Mouse (Mus musculus): Measurements from ENCODE around the gene Mrgprf. TPM values are rescaled to one million over a fixed set of nuclear protein-coding genes. Genes with fewer than 3 reads are reported as not detected.
A peak's percentile ranks its signal among the peaks of the same experiment; 100 is the strongest.

Mrgprf gene
- polyA plus RNA-seq, 1 experiment: 38.2 TPM

- H3K27ac ChIP-seq (ENCODE audit: insufficient read depth, low read length): no peak overlapping the region
- H3K4me3 ChIP-seq (ENCODE audit: insufficient read depth, low read length): no peak overlapping the region
- peaks cover 10% of the 10 kb centered on the region for H3K4me1 ChIP-seq (ENCODE audit: control insufficient read depth, insufficient read depth, low read length)
- TF ChIP-seq CTCF (IDR thresholded peaks at IDR 0.05; ENCODE audit: borderline replicate concordance, insufficient read depth, low read length) (no peak), POLR2A (IDR thresholded peaks at IDR 0.05; ENCODE audit: low read depth, low read length) (no peak)
Observed at GRCm38 (mm10) chr7:145281396-145281795, 19.2 kb upstream of the Mrgprf start.

- Histone ChIP-seq H3K4me1 (ENCODE audit: control insufficient read depth, insufficient read depth, low read length) (peaks cover 10% of the 10 kb centered on the region), H3K4me3 (ENCODE audit: insufficient read depth, low read length) (peak overlapping the region; percentile 64), H3K27ac (ENCODE audit: insufficient read depth, low read length) (no peak overlapping the region)
- TF ChIP-seq POLR2A (IDR thresholded peaks at IDR 0.05; ENCODE audit: low read depth, low read length) (no peak), CTCF (IDR thresholded peaks at IDR 0.05; ENCODE audit: borderline replicate concordance, insufficient read depth, low read length) (no peak)
Observed at GRCm38 (mm10) chr7:145283041-145283440, 17.6 kb upstream of the Mrgprf start.

GRCm38 (mm10) chr7:145283487-145284187 lies 17.0 kb upstream of the Mrgprf start, which contains the start of gene Tpcn2:
Gene Tpcn2, minus strand, starts transcription at chr7:145284011.
- peaks cover 10% of the 10 kb centered on the region for H3K4me1 ChIP-seq (ENCODE audit: control insufficient read depth, insufficient read depth, low read length)
- TF ChIP-seq CTCF (IDR thresholded peaks at IDR 0.05; ENCODE audit: borderline replicate concordance, insufficient read depth, low read length) (no peak), POLR2A (IDR thresholded peaks at IDR 0.05; ENCODE audit: low read depth, low read length) (peak; percentile 96)
- H3K27ac ChIP-seq (ENCODE audit: insufficient read depth, low read length): peak within 1 kb of the TSS; percentile 86
- H3K4me3 ChIP-seq (ENCODE audit: insufficient read depth, low read length): peak within 1 kb of the TSS; percentile 64

GRCm38 (mm10) chr7:145284293-145284692 lies 16.3 kb upstream of the Mrgprf start:
- TF ChIP-seq CTCF (IDR thresholded peaks at IDR 0.05; ENCODE audit: borderline replicate concordance, insufficient read depth, low read length) (no peak), POLR2A (IDR thresholded peaks at IDR 0.05; ENCODE audit: low read depth, low read length) (no peak)
- peak overlapping the region; percentile 35 for H3K4me3 ChIP-seq (ENCODE audit: insufficient read depth, low read length)

GRCm38 (mm10) chr7:145285476-145285875 lies 15.2 kb upstream of the Mrgprf start:
- no peak overlapping the region for H3K27ac ChIP-seq (ENCODE audit: insufficient read depth, low read length)
- no peak overlapping the region for H3K4me3 ChIP-seq (ENCODE audit: insufficient read depth, low read length)
- peaks cover 10% of the 10 kb centered on the region for H3K4me1 ChIP-seq (ENCODE audit: control insufficient read depth, insufficient read depth, low read length)
- TF ChIP-seq CTCF (IDR thresholded peaks at IDR 0.05; ENCODE audit: borderline replicate concordance, insufficient read depth, low read length): no peak
- TF ChIP-seq POLR2A (IDR thresholded peaks at IDR 0.05; ENCODE audit: low read depth, low read length): no peak

More at GRCm38 (mm10) chr7:145284293-145284692, 16.3 kb upstream of the Mrgprf start:
- Histone ChIP-seq H3K4me1 (ENCODE audit: control insufficient read depth, insufficient read depth, low read length) (peaks cover 10% of the 10 kb centered on the region), H3K27ac (ENCODE audit: insufficient read depth, low read length) (peak overlapping the region; percentile 86)

GRCm38 (mm10) chr7:145287410-145287809 lies 13.2 kb upstream of the Mrgprf start:
- TF ChIP-seq POLR2A (IDR thresholded peaks at IDR 0.05; ENCODE audit: low read depth, low read length) (no peak), CTCF (IDR thresholded peaks at IDR 0.05; ENCODE audit: borderline replicate concordance, insufficient read depth, low read length) (no peak)
- Histone ChIP-seq H3K27ac (ENCODE audit: insufficient read depth, low read length) (no peak overlapping the region), H3K4me3 (ENCODE audit: insufficient read depth, low read length) (no peak overlapping the region), H3K4me1 (ENCODE audit: control insufficient read depth, insufficient read depth, low read length) (peaks cover 10% of the 10 kb centered on the region)

- TF ChIP-seq POLR2A (IDR thresholded peaks at IDR 0.05; ENCODE audit: low read depth, low read length) (no peak), CTCF (IDR thresholded peaks at IDR 0.05; ENCODE audit: borderline replicate concordance, insufficient read depth, low read length) (peak; percentile 50; the same call in 1 of the 2 replicates)
- H3K4me3 ChIP-seq (ENCODE audit: insufficient read depth, low read length): no peak overlapping the region
- H3K27ac ChIP-seq (ENCODE audit: insufficient read depth, low read length): no peak overlapping the region
- peaks cover under 1% of the 10 kb centered on the region; the same call in 1 of the 2 replicates for H3K4me1 ChIP-seq (ENCODE audit: control insufficient read depth, insufficient read depth, low read length)
Observed at GRCm38 (mm10) chr7:145289302-145289701, 11.3 kb upstream of the Mrgprf start.

- Histone ChIP-seq H3K27ac (ENCODE audit: insufficient read depth, low read length) (no peak overlapping the region), H3K4me3 (ENCODE audit: insufficient read depth, low read length) (no peak overlapping the region), H3K4me1 (ENCODE audit: control insufficient read depth, insufficient read depth, low read length) (no peaks in the 10 kb centered on the region)
- no peak for TF ChIP-seq POLR2A (IDR thresholded peaks at IDR 0.05; ENCODE audit: low read depth, low read length)
- no peak for TF ChIP-seq CTCF (IDR thresholded peaks at IDR 0.05; ENCODE audit: borderline replicate concordance, insufficient read depth, low read length)
Observed at GRCm38 (mm10) chr7:145291847-145292246, 8.8 kb upstream of the Mrgprf start.

GRCm38 (mm10) chr7:145292726-145293125 lies 7.9 kb upstream of the Mrgprf start:
- Histone ChIP-seq H3K4me1 (ENCODE audit: control insufficient read depth, insufficient read depth, low read length) (no peaks in the 10 kb centered on the region), H3K27ac (ENCODE audit: insufficient read depth, low read length) (no peak overlapping the region), H3K4me3 (ENCODE audit: insufficient read depth, low read length) (no peak overlapping the region)
- TF ChIP-seq POLR2A (IDR thresholded peaks at IDR 0.05; ENCODE audit: low read depth, low read length): no peak
- TF ChIP-seq CTCF (IDR thresholded peaks at IDR 0.05; ENCODE audit: borderline replicate concordance, insufficient read depth, low read length): no peak

GRCm38 (mm10) chr7:145293859-145294258 lies 6.8 kb upstream of the Mrgprf start:
- Histone ChIP-seq H3K27ac (ENCODE audit: insufficient read depth, low read length) (no peak overlapping the region), H3K4me3 (ENCODE audit: insufficient read depth, low read length) (no peak overlapping the region), H3K4me1 (ENCODE audit: control insufficient read depth, insufficient read depth, low read length) (peaks cover 2% of the 10 kb centered on the region; the same call in 1 of the 2 replicates)
- TF ChIP-seq CTCF (IDR thresholded peaks at IDR 0.05; ENCODE audit: borderline replicate concordance, insufficient read depth, low read length) (no peak), POLR2A (IDR thresholded peaks at IDR 0.05; ENCODE audit: low read depth, low read length) (no peak)
